Mouse (Mus musculus) hindbrain, embryonic 14.5 days (tissue): Measurements from ENCODE around the gene Ptpn13. TPM values are rescaled to one million over a fixed set of nuclear protein-coding genes. Genes with fewer than 3 reads are reported as not detected.

ENCODE experiments used
- ATAC-seq: fragments of 200-750 bp; cut with Nextera tagmentation; 2 replicates; pipeline ENCODE4 v1.8.0; 2017; ENCODE audit warnings: moderate number of reproducible peaks, mild to moderate bottlenecking, moderate TSS enrichment, moderate library complexity; ENCODE audit not compliant: low FRiP score
- DNase-seq: peaks from one replicate; pipeline ENCODE4 v3.0.0-alpha.2; 2015; ENCODE audit warnings: low spot score
- H3K27ac ChIP-seq: fragments of 300-500 bp; sonication (generic); 2 replicates; pipeline ENCODE4 v1.5.1; 2014; ENCODE audit warnings: mild to moderate bottlenecking, moderate library complexity
- H3K27me3 ChIP-seq: fragments of 300-500 bp; sonication (generic); 2 replicates; pipeline ENCODE4 v1.6.1; 2014; ENCODE audit warnings: mild to moderate bottlenecking, low read length, mixed read lengths; ENCODE audit not compliant: control insufficient read depth, insufficient read depth
- H3K36me3 ChIP-seq: fragments of 300-500 bp; sonication (generic); replicated peaks from 2 replicates; pipeline ENCODE4 v1.6.1; 2014; ENCODE audit not compliant: control insufficient read depth, insufficient read depth
- H3K4me1 ChIP-seq: fragments of 300-500 bp; sonication (generic); replicated peaks from 2 replicates; pipeline ENCODE4 v1.6.1; 2014; ENCODE audit warnings: antibody characterized with exemption, low read length, mixed read lengths; ENCODE audit not compliant: control insufficient read depth, insufficient read depth
- H3K4me2 ChIP-seq: fragments of 300-500 bp; sonication (generic); replicated peaks from 2 replicates; pipeline ENCODE4 v1.6.1; 2014; ENCODE audit warnings: mild to moderate bottlenecking, moderate library complexity
- H3K4me3 ChIP-seq: fragments of 300-500 bp; sonication (generic); replicated peaks from 2 replicates; pipeline ENCODE4 v1.5.1; 2014; ENCODE audit warnings: mild to moderate bottlenecking, low read length
- H3K9ac ChIP-seq: fragments of 300-500 bp; sonication (generic); 2 replicates; pipeline ENCODE4 v1.6.1; 2014
- H3K9me3 ChIP-seq: fragments of 300-500 bp; sonication (generic); 2 replicates; pipeline ENCODE4 v1.6.1; 2016; ENCODE audit warnings: low read length; ENCODE audit not compliant: control insufficient read depth
- WGBS: fragments of 180-500 bp; shearing (Covaris S2); extraction: QIAGEN DNeasy Blood & Tissue Kit; methylation state at CpG from one replicate; pipeline ENCODE4 v1.1.7; 2014; 5-methylcytosine and 5-hydroxymethylcytosine counted together
- polyA plus RNA-seq: library from polyadenylated mRNA; unstranded; fragments of >200 nt; fragmentation: Nextera tagmentation; extraction: Ambion mirVana; gene quantifications from 2 replicates; pipeline ENCODE4 v1.2.1, GENCODE M21; 2014

Ptpn13 gene
- polyA plus RNA-seq, 1 experiment from 2014 or later = 7.8 TPM

GRCm38 (mm10) chr5:103603115-103603893 lies 178.3 kb downstream of the Ptpn13 start:
- peak; percentile 82; the same call in 1 of the 2 replicates for ATAC-seq
- Histone ChIP-seq H3K4me2 (no peak overlapping the region), H3K27me3 (no peaks in the 10 kb centered on the region), H3K4me3 (no peak overlapping the region), H3K4me1 (no peaks in the 10 kb centered on the region; the same call in 1 of the 2 replicates), H3K9ac (no peak overlapping the region), H3K36me3 (no peaks in the 10 kb centered on the region), H3K27ac (no peak overlapping the region), H3K9me3 (no peaks in the 10 kb centered on the region)
- 25% methylated on average over 11 of the region's 11 CpGs for WGBS
- no peak for DNase-seq

- H3K36me3 ChIP-seq = no peaks in the 10 kb centered on the region
- H3K4me3 ChIP-seq = no peak overlapping the region
- H3K4me2 ChIP-seq = no peak overlapping the region
- H3K27me3 ChIP-seq = no peaks in the 10 kb centered on the region
- no peak for DNase-seq
- H3K9ac ChIP-seq = no peak overlapping the region
- H3K9me3 ChIP-seq = no peaks in the 10 kb centered on the region
- no peak overlapping the region for H3K27ac ChIP-seq
- ATAC-seq = no peak
- 79% methylated on average over 7 of the region's 7 CpGs for WGBS
- H3K4me1 ChIP-seq = no peaks in the 10 kb centered on the region; the same call in 1 of the 2 replicates
Measured at GRCm38 (mm10) chr5:103605707-103606106, 180.7 kb downstream of the Ptpn13 start.

DNA sequence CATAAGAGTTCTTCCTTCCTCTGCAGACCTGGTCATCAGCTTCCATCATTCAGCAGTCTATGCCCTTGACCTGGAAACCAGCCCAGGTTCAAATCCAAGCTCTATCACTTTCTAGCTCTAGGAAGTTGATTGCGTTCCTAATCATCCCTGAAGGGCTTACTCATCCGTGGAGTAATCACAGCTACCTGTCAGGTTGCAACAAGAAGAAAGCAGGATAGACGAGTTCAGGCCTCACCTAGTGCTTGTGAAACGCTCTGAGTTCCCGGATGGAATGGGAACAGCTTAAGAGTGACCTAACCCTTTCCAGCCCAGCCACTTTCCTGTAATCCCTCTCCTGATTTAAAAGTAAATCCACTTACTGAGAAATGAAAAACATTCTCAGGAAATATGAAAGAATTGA lies 185.2 kb downstream of the Ptpn13 start:
- H3K4me2 ChIP-seq = no peak overlapping the region
- no peaks in the 10 kb centered on the region for H3K4me1 ChIP-seq
- ATAC-seq (no peak), DNase-seq (no peak)
- no peak overlapping the region for H3K9ac ChIP-seq
- H3K27ac ChIP-seq = no peak overlapping the region
- H3K27me3 ChIP-seq = no peaks in the 10 kb centered on the region
- no peak overlapping the region for H3K4me3 ChIP-seq
- WGBS = 67% methylated on average over 5 of the region's 5 CpGs
- H3K36me3 ChIP-seq = no peaks in the 10 kb centered on the region
- no peaks in the 10 kb centered on the region for H3K9me3 ChIP-seq

DNA sequence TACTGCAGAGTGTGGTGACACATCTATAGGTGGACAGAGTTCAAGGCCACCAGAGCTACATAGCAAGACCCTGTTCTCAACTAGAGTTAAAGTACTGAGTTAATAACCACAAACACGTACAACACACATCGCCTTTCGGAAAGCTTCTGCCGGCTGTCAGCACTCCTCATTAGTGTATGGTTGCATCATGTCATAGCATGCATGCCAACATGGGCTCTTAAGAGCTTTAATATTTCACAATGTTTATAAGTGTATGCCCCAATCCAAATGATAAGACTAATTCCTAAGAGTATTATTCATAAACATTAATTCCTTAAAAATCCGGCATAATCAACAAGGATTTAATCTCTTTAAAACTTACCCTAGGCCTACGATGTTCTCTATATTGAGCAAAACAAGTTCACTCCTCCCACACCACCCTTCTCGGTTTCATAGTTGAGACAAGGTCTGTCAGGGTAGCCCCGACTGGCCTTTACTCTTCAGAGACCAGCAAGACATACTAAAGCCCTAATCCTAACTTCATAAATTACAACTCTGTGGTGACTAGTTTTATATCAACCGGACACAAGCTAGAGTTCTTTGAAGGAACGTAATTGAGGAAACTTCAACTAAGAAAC lies 186.0 kb downstream of the Ptpn13 start:
- no peaks in the 10 kb centered on the region for H3K36me3 ChIP-seq
- no peaks in the 10 kb centered on the region for H3K4me1 ChIP-seq
- ATAC-seq (no peak), DNase-seq (no peak)
- H3K9ac ChIP-seq = no peak overlapping the region
- H3K4me2 ChIP-seq = no peak overlapping the region
- no peaks in the 10 kb centered on the region for H3K9me3 ChIP-seq
- H3K27ac ChIP-seq = no peak overlapping the region
- no peak overlapping the region for H3K4me3 ChIP-seq
- 96% methylated on average over 10 of the region's 10 CpGs for WGBS
- no peaks in the 10 kb centered on the region for H3K27me3 ChIP-seq

GRCm38 (mm10) chr5:103612316-103612715 lies 187.3 kb downstream of the Ptpn13 start:
- Histone ChIP-seq H3K36me3 (no peaks in the 10 kb centered on the region), H3K27me3 (no peaks in the 10 kb centered on the region), H3K4me2 (no peak overlapping the region), H3K27ac (no peak overlapping the region), H3K9ac (no peak overlapping the region), H3K9me3 (no peaks in the 10 kb centered on the region), H3K4me3 (no peak overlapping the region), H3K4me1 (no peaks in the 10 kb centered on the region)
- WGBS = 91% methylated on average over 7 of the region's 7 CpGs
- ATAC-seq (no peak), DNase-seq (no peak)

DNA sequence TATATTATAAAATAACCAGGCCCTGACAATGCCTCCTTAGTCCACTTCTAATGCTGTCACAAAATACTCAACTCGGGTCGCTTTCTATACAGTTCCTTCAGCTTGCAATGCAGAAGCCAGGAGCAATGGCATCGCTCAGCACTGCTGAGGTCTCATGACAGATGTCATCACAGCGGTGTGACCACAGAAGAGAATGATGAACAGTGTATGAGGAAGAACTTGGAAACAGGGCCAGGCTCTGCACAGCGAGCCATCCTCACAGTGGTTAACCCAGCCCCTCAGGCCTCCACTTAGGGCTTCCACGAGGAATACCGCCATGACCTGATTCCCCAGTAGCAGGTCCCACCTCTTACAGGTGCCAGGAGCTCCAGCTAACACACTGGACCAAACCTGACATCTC lies 189.4 kb downstream of the Ptpn13 start:
- no peak overlapping the region for H3K4me2 ChIP-seq
- H3K4me3 ChIP-seq = no peak overlapping the region
- ATAC-seq (no peak), DNase-seq (no peak)
- no peaks in the 10 kb centered on the region for H3K36me3 ChIP-seq
- H3K4me1 ChIP-seq = no peaks in the 10 kb centered on the region
- no peaks in the 10 kb centered on the region for H3K9me3 ChIP-seq
- no peak overlapping the region for H3K27ac ChIP-seq
- no peaks in the 10 kb centered on the region for H3K27me3 ChIP-seq
- 95% methylated on average over 7 of the region's 7 CpGs for WGBS
- no peak overlapping the region for H3K9ac ChIP-seq

GRCm38 (mm10) chr5:103617191-103617590 lies 192.2 kb downstream of the Ptpn13 start:
- no peak for ATAC-seq
- Histone ChIP-seq H3K9me3 (no peaks in the 10 kb centered on the region), H3K27ac (no peak overlapping the region), H3K9ac (no peak overlapping the region), H3K27me3 (no peaks in the 10 kb centered on the region), H3K4me3 (no peak overlapping the region), H3K36me3 (no peaks in the 10 kb centered on the region), H3K4me1 (no peaks in the 10 kb centered on the region), H3K4me2 (no peak overlapping the region)
- 67% methylated on average over 9 of the region's 9 CpGs for WGBS
- DNase-seq = no peak

DNA sequence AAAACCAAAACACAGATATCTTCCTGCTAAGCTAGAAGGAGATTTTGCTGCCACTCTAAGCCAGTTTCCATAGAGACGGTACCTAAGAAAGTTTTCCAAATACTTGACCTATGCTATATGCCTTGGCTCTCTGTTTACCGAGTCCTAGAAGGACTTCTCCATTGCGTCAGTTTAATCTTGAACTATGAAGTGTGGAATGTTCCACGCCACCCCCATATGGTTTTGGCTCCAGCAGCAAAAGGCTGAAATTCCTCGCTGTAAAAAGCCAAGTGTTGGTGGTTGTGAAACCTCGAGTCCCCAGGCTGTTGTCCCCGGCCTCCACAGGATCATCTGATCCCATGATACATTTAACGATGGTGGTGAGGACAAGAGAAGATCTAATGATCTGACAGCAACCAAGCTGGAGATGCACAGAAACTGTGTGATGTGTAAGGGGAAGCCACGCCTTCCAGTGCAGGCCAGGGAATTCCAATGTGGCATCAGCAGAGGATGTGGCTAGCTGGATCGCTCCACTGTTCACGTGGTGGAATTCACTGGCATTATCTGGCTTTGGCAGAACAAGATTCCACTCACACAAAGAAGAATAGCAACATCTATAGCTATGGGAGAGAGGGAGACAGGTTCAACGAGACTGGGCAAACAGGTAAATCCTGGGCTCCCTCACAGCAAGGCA lies 195.4 kb downstream of the Ptpn13 start:
- Histone ChIP-seq H3K9ac (no peak overlapping the region), H3K4me3 (no peak overlapping the region), H3K27me3 (no peaks in the 10 kb centered on the region), H3K27ac (no peak overlapping the region), H3K4me1 (no peaks in the 10 kb centered on the region), H3K36me3 (no peaks in the 10 kb centered on the region), H3K9me3 (no peaks in the 10 kb centered on the region), H3K4me2 (no peak overlapping the region)
- WGBS = 87% methylated on average over 12 of the region's 12 CpGs
- no peak for ATAC-seq
- no peak for DNase-seq

GRCm38 (mm10) chr5:103622321-103622720 lies 197.3 kb downstream of the Ptpn13 start:
- no peaks in the 10 kb centered on the region for H3K4me1 ChIP-seq
- H3K4me3 ChIP-seq = no peak overlapping the region
- no peak for DNase-seq
- H3K4me2 ChIP-seq = no peak overlapping the region
- H3K9ac ChIP-seq = no peak overlapping the region
- no peak overlapping the region for H3K27ac ChIP-seq
- no peaks in the 10 kb centered on the region for H3K27me3 ChIP-seq
- no peaks in the 10 kb centered on the region for H3K9me3 ChIP-seq
- ATAC-seq = no peak
- 68% methylated on average over 5 of the region's 5 CpGs for WGBS
- no peaks in the 10 kb centered on the region for H3K36me3 ChIP-seq
